Mouse (Mus musculus): ENCODE measurements at regions not wholly inside any gene's neighbourhood (a gene's known extent, or its start where the extent isn't known, plus 50 kb on each side); places are given as distances from the start of the nearest gene placed in this dataset.

DNA sequence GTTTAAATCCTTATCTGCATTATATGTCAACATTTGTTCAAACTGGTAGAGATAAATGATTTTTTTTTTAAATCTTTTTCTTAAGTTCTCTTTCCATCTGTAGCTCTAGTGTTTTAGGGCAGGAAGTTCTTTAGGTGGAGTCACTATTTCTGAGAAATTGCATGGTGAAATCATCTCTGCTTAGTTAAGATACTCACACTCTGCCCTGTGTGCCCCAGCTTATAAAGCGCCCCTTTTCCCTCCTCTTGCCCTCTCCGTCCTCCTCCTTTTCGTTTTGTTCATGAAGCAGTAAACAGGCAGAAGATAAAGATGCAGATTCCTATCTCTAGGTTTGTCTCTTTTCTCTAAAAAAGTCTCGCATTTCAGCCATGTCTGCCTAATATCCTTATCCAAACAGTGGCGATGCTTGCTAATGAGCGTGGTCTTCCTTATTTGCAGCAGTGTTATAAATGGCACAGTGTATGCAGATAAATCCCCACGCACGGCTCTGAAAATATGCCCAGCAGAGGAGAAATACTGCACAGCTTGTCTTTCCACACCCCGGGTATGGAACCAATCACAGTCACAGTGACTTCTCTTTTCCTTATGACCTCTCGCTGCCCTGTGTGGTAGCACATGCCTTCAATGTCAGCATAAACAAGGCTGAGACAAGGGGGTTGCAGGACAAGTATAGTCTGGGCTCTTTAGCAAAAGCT lies 852.7 kb downstream of the 5730522E02Rik start:
- Histone ChIP-seq H3K27me3 (ENCODE audit: control insufficient read depth, insufficient read depth, low read length) (no peaks in the 10 kb centered on the region), H3K4me1 (replicated peaks; ENCODE audit: control insufficient read depth, insufficient read depth, low read length) (peaks cover 23% of the 10 kb centered on the region), H3K9me3 (ENCODE audit: control insufficient read depth, low read length) (no peaks in the 10 kb centered on the region), H3K4me2 (replicated peaks) (peak overlapping the region; percentile 65), H3K4me3 (replicated peaks; ENCODE audit: low read length) (peak overlapping the region; percentile 26), H3K27ac (peak overlapping the region; percentile 58), H3K9ac (peak overlapping the region; percentile 58), H3K36me3 (replicated peaks; ENCODE audit: control insufficient read depth, insufficient read depth) (no peaks in the 10 kb centered on the region)
- 10% methylated on average over 10 of the region's 10 CpGs for WGBS
- peak; percentile 59 for ATAC-seq (ENCODE audit: low FRiP score)
- DNase-seq (ENCODE audit: low spot score): no peak

DNA sequence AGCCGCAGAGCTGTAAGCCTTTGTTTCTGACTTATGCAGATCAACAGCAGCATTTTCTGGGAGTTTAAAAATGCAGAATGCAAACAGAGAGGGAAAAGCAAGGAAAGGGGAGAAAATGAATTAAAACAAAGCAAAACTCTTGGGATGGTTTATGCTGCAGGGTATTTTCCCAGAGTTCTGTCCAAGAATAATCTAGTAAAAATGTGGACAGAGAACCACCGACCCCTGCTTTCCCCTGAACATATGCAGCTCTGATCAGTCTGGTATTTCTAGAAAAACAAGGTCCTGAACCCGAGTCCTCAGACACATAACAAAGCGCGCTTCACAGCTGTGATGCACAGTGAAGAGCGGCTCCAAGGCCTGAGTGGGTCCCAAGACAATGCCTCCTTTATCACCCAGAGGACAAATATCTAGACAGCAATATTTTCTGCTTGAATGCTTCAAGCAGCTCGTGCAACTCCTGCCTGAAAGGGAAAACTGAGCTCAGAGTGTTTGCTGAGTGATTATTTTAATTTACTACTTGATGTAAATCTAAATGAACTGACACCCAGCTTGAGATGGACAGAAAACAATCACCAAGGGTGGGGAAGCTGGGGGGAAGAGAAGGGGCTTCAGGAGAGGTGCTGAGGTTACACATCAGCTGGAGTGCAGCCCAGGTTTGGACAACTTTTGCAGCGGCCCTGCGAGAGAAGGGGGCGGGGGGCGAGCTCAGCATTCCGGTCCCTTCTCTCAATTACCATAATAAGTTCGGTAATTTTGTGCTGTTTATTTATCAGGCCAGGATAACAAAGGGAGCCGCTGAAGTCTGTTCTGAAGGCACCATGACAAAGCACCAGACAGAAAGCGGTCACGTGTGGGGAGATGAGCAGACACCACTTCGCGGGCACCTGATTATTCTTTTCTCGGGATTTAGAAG lies 853.6 kb downstream of the 5730522E02Rik start:
- Histone ChIP-seq H3K4me2 (replicated peaks) (peak overlapping the region; percentile 65), H3K4me1 (replicated peaks; ENCODE audit: control insufficient read depth, insufficient read depth, low read length) (peaks cover 23% of the 10 kb centered on the region), H3K9ac (peak overlapping the region; percentile 58), H3K9me3 (ENCODE audit: control insufficient read depth, low read length) (no peaks in the 10 kb centered on the region), H3K27me3 (ENCODE audit: control insufficient read depth, insufficient read depth, low read length) (no peaks in the 10 kb centered on the region), H3K27ac (peak overlapping the region; percentile 58), H3K36me3 (replicated peaks; ENCODE audit: control insufficient read depth, insufficient read depth) (no peaks in the 10 kb centered on the region), H3K4me3 (replicated peaks; ENCODE audit: low read length) (peak overlapping the region; percentile 26)
- ATAC-seq (ENCODE audit: low FRiP score) (peak; percentile 84), DNase-seq (ENCODE audit: low spot score) (peak; percentile 59)
- WGBS: 3% methylated on average over 19 of the region's 19 CpGs

DNA sequence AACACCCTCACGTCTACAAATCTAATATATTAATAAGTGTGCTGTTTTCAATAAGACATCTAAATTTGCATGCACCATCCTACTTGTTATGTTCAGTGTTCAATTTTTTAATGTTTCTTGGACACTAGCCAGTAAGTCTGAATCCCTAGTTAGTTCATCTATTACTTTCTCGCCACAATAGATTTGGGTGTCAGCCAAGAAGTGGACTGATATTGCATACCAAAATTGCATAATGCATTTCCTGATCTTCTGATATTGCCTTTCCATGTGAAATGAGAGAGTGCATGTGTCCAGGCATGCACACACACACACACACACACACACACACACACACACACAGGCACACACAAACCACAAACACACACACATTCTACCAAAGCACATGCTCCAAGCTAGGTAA lies 874.9 kb downstream of the 5730522E02Rik start:
- H3K27me3 ChIP-seq (ENCODE audit: control insufficient read depth, insufficient read depth, low read length): no peaks in the 10 kb centered on the region
- H3K27ac ChIP-seq: no peak overlapping the region
- no peaks in the 10 kb centered on the region for H3K9me3 ChIP-seq (ENCODE audit: control insufficient read depth, low read length)
- no peak overlapping the region for H3K4me2 ChIP-seq (replicated peaks)
- 56% methylated on average over 2 of the region's 2 CpGs for WGBS
- no peaks in the 10 kb centered on the region for H3K36me3 ChIP-seq (replicated peaks; ENCODE audit: control insufficient read depth, insufficient read depth)
- no peaks in the 10 kb centered on the region for H3K4me1 ChIP-seq (replicated peaks; ENCODE audit: control insufficient read depth, insufficient read depth, low read length)
- no peak for DNase-seq (ENCODE audit: low spot score)
- no peak overlapping the region for H3K4me3 ChIP-seq (replicated peaks; ENCODE audit: low read length)
- H3K9ac ChIP-seq: no peak overlapping the region
- no peak for ATAC-seq (ENCODE audit: low FRiP score)

DNA sequence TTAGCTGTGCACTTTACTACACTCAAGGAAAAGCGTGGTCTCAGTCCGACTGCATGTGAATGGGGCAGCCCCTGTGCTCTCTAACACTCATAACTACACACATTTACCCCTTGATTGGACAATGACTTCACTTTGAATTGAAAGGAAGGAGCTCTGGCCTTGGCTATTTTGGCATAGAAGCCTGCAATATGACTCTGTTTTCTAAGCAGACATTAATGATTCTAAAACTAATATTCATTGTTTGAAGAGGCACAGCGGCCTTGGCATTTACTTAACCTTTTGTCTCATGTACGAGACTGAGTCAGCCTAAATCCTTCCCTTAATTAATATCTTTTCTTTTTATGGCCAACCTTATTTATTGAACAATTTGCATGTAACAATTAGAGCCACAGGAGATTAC lies 879.9 kb downstream of the 5730522E02Rik start:
- Histone ChIP-seq H3K27me3 (ENCODE audit: control insufficient read depth, insufficient read depth, low read length) (no peaks in the 10 kb centered on the region), H3K4me1 (replicated peaks; ENCODE audit: control insufficient read depth, insufficient read depth, low read length) (no peaks in the 10 kb centered on the region), H3K4me3 (replicated peaks; ENCODE audit: low read length) (no peak overlapping the region), H3K36me3 (replicated peaks; ENCODE audit: control insufficient read depth, insufficient read depth) (no peaks in the 10 kb centered on the region), H3K9ac (no peak overlapping the region), H3K27ac (no peak overlapping the region), H3K4me2 (replicated peaks) (no peak overlapping the region), H3K9me3 (ENCODE audit: control insufficient read depth, low read length) (no peaks in the 10 kb centered on the region)
- WGBS: 73% methylated on average over 4 of the region's 4 CpGs
- DNase-seq (ENCODE audit: low spot score): no peak
- no peak for ATAC-seq (ENCODE audit: low FRiP score)

DNA sequence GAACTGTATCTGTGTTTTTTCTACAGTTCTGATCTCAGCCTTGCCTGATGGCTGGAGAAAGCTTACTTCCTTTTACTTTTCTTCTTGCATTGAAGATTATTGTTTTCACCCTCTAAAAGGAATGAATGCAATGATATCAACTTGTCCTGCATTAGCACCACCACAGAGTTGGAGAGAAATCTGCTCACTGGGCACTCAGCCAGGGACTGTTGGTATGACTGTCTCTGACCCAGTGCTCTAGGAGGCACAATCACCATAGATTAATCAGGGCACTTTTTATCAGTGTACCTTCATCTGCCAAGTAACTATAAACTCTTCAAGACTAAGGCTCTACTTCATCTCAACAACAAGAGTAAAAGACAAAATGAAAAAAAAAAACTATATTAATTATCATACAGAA lies 888.1 kb downstream of the 5730522E02Rik start:
- ATAC-seq (ENCODE audit: low FRiP score): no peak
- H3K36me3 ChIP-seq (replicated peaks; ENCODE audit: control insufficient read depth, insufficient read depth): no peaks in the 10 kb centered on the region
- no peaks in the 10 kb centered on the region for H3K4me1 ChIP-seq (replicated peaks; ENCODE audit: control insufficient read depth, insufficient read depth, low read length)
- no peak overlapping the region for H3K4me2 ChIP-seq (replicated peaks)
- H3K9me3 ChIP-seq (ENCODE audit: control insufficient read depth, low read length): no peaks in the 10 kb centered on the region
- no peak for DNase-seq (ENCODE audit: low spot score)
- no peaks in the 10 kb centered on the region for H3K27me3 ChIP-seq (ENCODE audit: control insufficient read depth, insufficient read depth, low read length)
- H3K27ac ChIP-seq: no peak overlapping the region
- H3K9ac ChIP-seq: no peak overlapping the region
- no peak overlapping the region for H3K4me3 ChIP-seq (replicated peaks; ENCODE audit: low read length)

DNA sequence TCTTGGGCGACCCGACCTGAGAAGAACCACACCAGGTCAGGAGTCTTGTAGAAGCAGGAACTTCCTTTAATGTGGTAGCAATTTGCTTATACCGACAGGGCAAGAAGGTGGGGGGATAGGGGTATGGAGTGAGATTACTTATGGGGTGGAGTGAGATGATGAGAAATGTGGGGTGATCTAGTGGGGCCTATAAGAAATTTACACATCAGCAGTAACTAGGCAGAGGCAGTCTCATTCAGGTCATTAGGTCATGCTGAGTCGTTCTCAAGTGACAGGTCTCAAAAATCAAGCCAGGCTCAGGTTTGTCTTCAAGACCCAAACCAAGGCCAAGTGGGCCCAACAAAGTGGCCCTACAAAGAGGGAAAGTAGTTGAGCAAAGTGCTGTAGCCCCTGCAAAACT lies 889.1 kb downstream of the 5730522E02Rik start:
- Histone ChIP-seq H3K9me3 (ENCODE audit: control insufficient read depth, low read length) (no peaks in the 10 kb centered on the region), H3K36me3 (replicated peaks; ENCODE audit: control insufficient read depth, insufficient read depth) (no peaks in the 10 kb centered on the region), H3K27me3 (ENCODE audit: control insufficient read depth, insufficient read depth, low read length) (no peaks in the 10 kb centered on the region), H3K4me2 (replicated peaks) (no peak overlapping the region), H3K9ac (no peak overlapping the region), H3K4me3 (replicated peaks; ENCODE audit: low read length) (no peak overlapping the region), H3K27ac (no peak overlapping the region), H3K4me1 (replicated peaks; ENCODE audit: control insufficient read depth, insufficient read depth, low read length) (no peaks in the 10 kb centered on the region)
- 92% methylated on average over 4 of the region's 4 CpGs for WGBS
- no peak for DNase-seq (ENCODE audit: low spot score)
- no peak for ATAC-seq (ENCODE audit: low FRiP score)

DNA sequence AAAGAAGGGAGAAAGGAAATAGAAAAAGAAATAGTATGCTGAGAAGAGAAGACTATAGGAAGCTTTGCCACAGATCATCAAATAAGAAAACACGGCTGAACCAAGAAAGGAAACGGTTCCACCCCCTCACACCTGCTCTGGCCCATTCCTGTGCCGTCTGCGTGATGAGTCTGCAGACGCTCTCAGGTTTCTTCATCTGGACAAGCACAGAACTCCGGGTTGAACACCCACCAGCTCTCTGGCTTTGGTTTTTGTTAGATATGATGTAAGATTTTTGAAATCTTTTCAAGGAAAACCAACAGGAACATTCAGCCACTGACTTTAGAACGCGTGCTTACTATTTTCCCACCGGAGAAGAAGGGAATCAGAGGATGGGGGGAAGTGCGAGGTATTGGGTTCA lies 895.9 kb downstream of the 5730522E02Rik start:
- H3K4me1 ChIP-seq (replicated peaks; ENCODE audit: control insufficient read depth, insufficient read depth, low read length): peaks cover 12% of the 10 kb centered on the region
- H3K4me2 ChIP-seq (replicated peaks): no peak overlapping the region
- no peaks in the 10 kb centered on the region for H3K36me3 ChIP-seq (replicated peaks; ENCODE audit: control insufficient read depth, insufficient read depth)
- H3K9me3 ChIP-seq (ENCODE audit: control insufficient read depth, low read length): no peaks in the 10 kb centered on the region
- no peak for ATAC-seq (ENCODE audit: low FRiP score)
- H3K27me3 ChIP-seq (ENCODE audit: control insufficient read depth, insufficient read depth, low read length): no peaks in the 10 kb centered on the region
- H3K9ac ChIP-seq: no peak overlapping the region; the same call in 1 of the 2 replicates
- DNase-seq (ENCODE audit: low spot score): no peak
- 81% methylated on average over 10 of the region's 10 CpGs for WGBS
- no peak overlapping the region for H3K27ac ChIP-seq
- H3K4me3 ChIP-seq (replicated peaks; ENCODE audit: low read length): no peak overlapping the region

DNA sequence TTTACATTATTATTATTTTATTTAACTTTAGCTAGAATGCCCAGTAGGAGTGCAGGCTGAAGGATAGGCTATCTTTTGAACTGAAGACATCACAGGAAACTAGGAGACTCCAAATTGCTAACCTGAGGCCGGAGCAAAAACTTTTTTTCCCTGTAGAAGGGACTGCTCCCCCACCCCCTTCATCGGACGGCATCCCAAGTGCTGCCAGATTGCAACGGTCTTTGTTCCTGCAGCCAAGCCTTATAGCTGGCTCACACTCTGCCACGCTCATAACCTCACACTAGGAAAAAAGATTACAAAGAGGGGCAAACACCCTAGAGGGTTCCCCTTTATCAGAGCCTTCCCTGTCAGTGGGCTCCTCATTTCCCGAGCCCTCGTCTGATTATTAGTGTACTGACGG lies 896.7 kb downstream of the 5730522E02Rik start:
- Histone ChIP-seq H3K4me2 (replicated peaks) (peak overlapping the region; percentile 21; the same call in 1 of the 2 replicates), H3K36me3 (replicated peaks; ENCODE audit: control insufficient read depth, insufficient read depth) (no peaks in the 10 kb centered on the region), H3K27ac (no peak overlapping the region), H3K9me3 (ENCODE audit: control insufficient read depth, low read length) (no peaks in the 10 kb centered on the region), H3K9ac (peak overlapping the region; percentile 25), H3K27me3 (ENCODE audit: control insufficient read depth, insufficient read depth, low read length) (no peaks in the 10 kb centered on the region), H3K4me3 (replicated peaks; ENCODE audit: low read length) (no peak overlapping the region), H3K4me1 (replicated peaks; ENCODE audit: control insufficient read depth, insufficient read depth, low read length) (peaks cover 12% of the 10 kb centered on the region)
- 6% methylated on average over 8 of the region's 8 CpGs for WGBS
- peak; percentile 48; the same call in 1 of the 2 replicates for ATAC-seq (ENCODE audit: low FRiP score)
- DNase-seq (ENCODE audit: low spot score): no peak

DNA sequence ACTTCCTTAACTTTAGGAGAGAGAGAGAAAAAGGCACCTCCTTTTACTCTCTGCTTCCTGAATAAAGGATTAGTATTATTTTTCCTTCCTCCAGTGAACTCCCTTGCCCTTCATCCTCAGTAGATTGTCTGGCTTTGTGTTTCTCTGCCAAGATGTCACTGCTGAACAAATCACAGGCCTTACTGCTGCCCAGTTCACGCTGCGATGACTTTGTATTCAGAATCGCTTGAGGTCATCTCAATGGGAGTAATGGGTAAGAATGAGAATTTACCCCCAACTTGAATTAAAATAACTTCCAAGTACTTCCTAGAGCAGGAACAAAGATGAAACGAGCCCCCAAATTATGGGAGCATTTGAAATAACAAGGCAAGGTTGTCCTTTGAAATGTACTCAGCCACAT lies 897.3 kb downstream of the 5730522E02Rik start:
- Histone ChIP-seq H3K27me3 (ENCODE audit: control insufficient read depth, insufficient read depth, low read length) (no peaks in the 10 kb centered on the region), H3K4me3 (replicated peaks; ENCODE audit: low read length) (no peak overlapping the region), H3K4me1 (replicated peaks; ENCODE audit: control insufficient read depth, insufficient read depth, low read length) (peaks cover 12% of the 10 kb centered on the region), H3K9ac (no peak overlapping the region), H3K36me3 (replicated peaks; ENCODE audit: control insufficient read depth, insufficient read depth) (no peaks in the 10 kb centered on the region), H3K27ac (no peak overlapping the region), H3K9me3 (ENCODE audit: control insufficient read depth, low read length) (no peaks in the 10 kb centered on the region), H3K4me2 (replicated peaks) (no peak overlapping the region)
- DNase-seq (ENCODE audit: low spot score) (no peak), ATAC-seq (ENCODE audit: low FRiP score) (no peak)
- 14% methylated on average over 4 of the region's 4 CpGs for WGBS

All from hindbrain, embryonic 14.5 days (tissue).